Mouse (Mus musculus): ENCODE data around the gene Oxld1.

DNA sequence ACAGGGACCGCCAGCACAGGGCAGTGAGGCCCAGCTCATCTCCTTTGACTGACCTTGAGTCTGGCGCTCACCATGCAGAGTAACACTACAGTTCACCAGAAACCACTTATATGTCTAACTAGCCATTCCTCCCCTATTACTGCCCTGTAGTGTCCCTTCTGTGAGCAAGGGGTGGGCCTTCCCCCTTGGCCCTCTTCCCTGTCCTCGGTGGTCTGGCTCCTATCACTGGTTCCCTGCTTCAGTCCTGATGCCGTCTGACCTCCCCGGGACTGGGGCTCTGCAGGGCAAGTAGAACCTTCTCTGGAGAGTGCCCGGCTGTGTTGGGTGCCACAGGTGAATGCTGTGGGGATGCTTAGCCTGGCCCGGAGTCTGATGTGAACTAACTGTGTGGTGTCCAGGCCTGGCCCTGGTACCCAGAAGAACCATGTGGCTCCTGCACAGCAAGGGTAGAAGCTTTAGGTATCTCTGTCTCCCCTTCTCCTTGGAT is 25.6 kb upstream of the Oxld1 start:
- no peak for TF ChIP-seq POLR2A (IDR thresholded peaks at IDR 0.05; ENCODE audit: borderline replicate concordance, extremely low read depth, low read depth, low read length)
- TF ChIP-seq CTCF (IDR thresholded peaks at IDR 0.05; ENCODE audit: insufficient read depth, low read length) = no peak
